Mouse (Mus musculus) liver, adult 2 months (tissue): ENCODE measurements around the gene Slc32a1. TPM values are rescaled to one million over a fixed set of nuclear protein-coding genes. Genes with fewer than 3 reads are reported as not detected.

Source experiments
- DNase-seq: peaks from one replicate; pipeline ENCODE4 v3.0.0-alpha.2; 2011; ENCODE audit warnings: low read depth, low spot score; ENCODE audit errors: extremely low read depth
- H3K27ac ChIP-seq: fragments of 200-500 bp; replicated peaks from 2 replicates; pipeline ENCODE4 v1.5.1; 2012; ENCODE audit warnings: low read depth, mild to moderate bottlenecking, control low read depth, inconsistent platforms, low read length; ENCODE audit not compliant: insufficient read depth
- H3K27me3 ChIP-seq: fragments of 200-500 bp; 2 replicates; pipeline ENCODE4 v1.6.1; 2012; ENCODE audit warnings: mild to moderate bottlenecking, moderate library complexity, low read length, inconsistent platforms; ENCODE audit not compliant: control insufficient read depth, insufficient read depth
- H3K36me3 ChIP-seq: fragments of 200-500 bp; 2 replicates; pipeline ENCODE4 v1.6.1; 2012; ENCODE audit warnings: low read length, inconsistent platforms; ENCODE audit not compliant: control insufficient read depth, insufficient read depth
- H3K4me1 ChIP-seq: fragments of 200-500 bp; 2 replicates; pipeline ENCODE4 v1.6.1; 2011; ENCODE audit warnings: low read length; ENCODE audit not compliant: control insufficient read depth, insufficient read depth
- H3K4me3 ChIP-seq: fragments of 200-500 bp; 2 replicates; pipeline ENCODE4 v1.5.1; 2011; ENCODE audit warnings: low read depth, mild to moderate bottlenecking, control low read depth, low read length, moderate library complexity; ENCODE audit not compliant: insufficient read depth
- H3K79me2 ChIP-seq: fragments of 200-500 bp; 2 replicates; pipeline ENCODE4 v1.6.1; 2012; ENCODE audit warnings: inconsistent platforms, mild to moderate bottlenecking, low read length, moderate library complexity; ENCODE audit not compliant: control insufficient read depth, insufficient read depth
- H3K9ac ChIP-seq: fragments of 200-500 bp; 2 replicates; pipeline ENCODE4 v1.6.1; 2012; ENCODE audit warnings: low read depth, mild to moderate bottlenecking, control low read depth, inconsistent platforms, low read length
- CTCF ChIP-seq: fragments of 200-500 bp; IDR thresholded peaks from 2 replicates; pipeline ENCODE4 v1.5.1; 2011; ENCODE audit warnings: low read depth, low read length, control low read depth
- POLR2A ChIP-seq: fragments of 200-500 bp; IDR thresholded peaks from 2 replicates; pipeline ENCODE4 v1.6.1; 2011; ENCODE audit warnings: low read length, control low read depth; ENCODE audit not compliant: insufficient read depth; ENCODE audit errors: extremely low read depth
- WGBS: fragments of 180-500 bp; shearing (Covaris S2); methylation state at CpG from one replicate; pipeline ENCODE4 v1.1.7; 2018; 5-methylcytosine and 5-hydroxymethylcytosine counted together
- polyA plus RNA-seq: library from polyadenylated mRNA; depleted of rRNA; stranded (reverse); fragments of >200 nt; gene quantifications from 2 replicates; pipeline ENCODE4 v1.2.3, GENCODE M21; 2012
- total RNA-seq: library from RNA; depleted of rRNA; stranded (reverse); fragments of >200 nt; gene quantifications from 2 replicates; pipeline ENCODE4 v1.2.3, GENCODE M21; 2014

Gene Slc32a1
- total and polyA plus RNA-seq, 2 experiments: not detected

- TF ChIP-seq POLR2A (no peak), CTCF (no peak)
- no peaks in the 10 kb centered on the region; the same call in 1 of the 2 replicates for H3K27me3 ChIP-seq
- WGBS: 47% methylated on average over 7 of the region's 7 CpGs
- H3K36me3 ChIP-seq: no peaks in the 10 kb centered on the region
- H3K27ac ChIP-seq: no peak overlapping the region
- H3K4me1 ChIP-seq: no peaks in the 10 kb centered on the region
- DNase-seq: no peak
- no peak overlapping the region for H3K4me3 ChIP-seq
- H3K79me2 ChIP-seq: no peaks in the 10 kb centered on the region
- no peak overlapping the region for H3K9ac ChIP-seq
Observed at GRCm38 (mm10) chr2:158595577-158595976, 15.0 kb upstream of the Slc32a1 start.

- Histone ChIP-seq H3K27me3 (no peaks in the 10 kb centered on the region; the same call in 1 of the 2 replicates), H3K36me3 (no peaks in the 10 kb centered on the region), H3K4me3 (no peak overlapping the region), H3K4me1 (no peaks in the 10 kb centered on the region), H3K9ac (no peak overlapping the region), H3K79me2 (no peaks in the 10 kb centered on the region), H3K27ac (no peak overlapping the region)
- WGBS: 40% methylated on average over 1 of the region's 1 CpGs
- DNase-seq: no peak
- TF ChIP-seq POLR2A: no peak
- TF ChIP-seq CTCF: no peak
Observed at GRCm38 (mm10) chr2:158596803-158597202, 13.8 kb upstream of the Slc32a1 start.

- DNase-seq: no peak
- no peaks in the 10 kb centered on the region for H3K79me2 ChIP-seq
- no peak overlapping the region for H3K27ac ChIP-seq
- H3K4me1 ChIP-seq: no peaks in the 10 kb centered on the region
- WGBS: 31% methylated on average over 3 of the region's 3 CpGs
- TF ChIP-seq CTCF (no peak), POLR2A (no peak)
- H3K27me3 ChIP-seq: peaks cover 4% of the 10 kb centered on the region; the same call in 1 of the 2 replicates
- H3K4me3 ChIP-seq: no peak overlapping the region
- no peaks in the 10 kb centered on the region for H3K36me3 ChIP-seq
- no peak overlapping the region for H3K9ac ChIP-seq
Observed at GRCm38 (mm10) chr2:158600517-158600916, 10.1 kb upstream of the Slc32a1 start.

GRCm38 (mm10) chr2:158601326-158601725 is 9.2 kb upstream of the Slc32a1 start:
- H3K4me1 ChIP-seq: no peaks in the 10 kb centered on the region
- no peaks in the 10 kb centered on the region for H3K36me3 ChIP-seq
- TF ChIP-seq CTCF (no peak), POLR2A (no peak)
- H3K4me3 ChIP-seq: no peak overlapping the region
- no peaks in the 10 kb centered on the region for H3K79me2 ChIP-seq
- WGBS: 90% methylated on average over 1 of the region's 1 CpGs
- DNase-seq: no peak
- peaks cover 4% of the 10 kb centered on the region; the same call in 1 of the 2 replicates for H3K27me3 ChIP-seq
- no peak overlapping the region for H3K9ac ChIP-seq
- no peak overlapping the region for H3K27ac ChIP-seq

- Histone ChIP-seq H3K4me3 (no peak overlapping the region), H3K4me1 (no peaks in the 10 kb centered on the region), H3K27ac (no peak overlapping the region), H3K79me2 (no peaks in the 10 kb centered on the region), H3K36me3 (no peaks in the 10 kb centered on the region), H3K9ac (no peak overlapping the region), H3K27me3 (peaks cover 4% of the 10 kb centered on the region; the same call in 1 of the 2 replicates)
- no peak for DNase-seq
- TF ChIP-seq CTCF (no peak), POLR2A (no peak)
- WGBS: 36% methylated on average over 15 of the region's 15 CpGs
Observed at GRCm38 (mm10) chr2:158602663-158603062, 7.9 kb upstream of the Slc32a1 start.

- DNase-seq: no peak
- 8% methylated on average over 4 of the region's 4 CpGs for WGBS
- no peaks in the 10 kb centered on the region for H3K79me2 ChIP-seq
- no peak overlapping the region for H3K9ac ChIP-seq
- H3K27ac ChIP-seq: no peak overlapping the region
- H3K36me3 ChIP-seq: no peaks in the 10 kb centered on the region
- no peaks in the 10 kb centered on the region for H3K4me1 ChIP-seq
- no peak for TF ChIP-seq CTCF
- no peak for TF ChIP-seq POLR2A
- no peak overlapping the region for H3K4me3 ChIP-seq
- peaks cover 19% of the 10 kb centered on the region for H3K27me3 ChIP-seq
Observed at GRCm38 (mm10) chr2:158606511-158606964, 4.0 kb upstream of the Slc32a1 start.
